Mouse (Mus musculus) embryonic facial prominence, embryonic 12.5 days (tissue): ENCODE data around the gene Palm2. TPM values are rescaled to one million over a fixed set of nuclear protein-coding genes. Genes with fewer than 3 reads are reported as not detected.

Source experiments
- ATAC-seq: fragments of 200-750 bp; cut with Nextera tagmentation; 2 replicates; pipeline ENCODE4 v1.8.0; 2017; ENCODE audit not compliant: insufficient number of reproducible peaks, insufficient read depth, low FRiP score, low TSS enrichment
- H3K27ac ChIP-seq: fragments of 300-500 bp; sonication (generic); 2 replicates; pipeline ENCODE4 v1.5.1; 2016; ENCODE audit warnings: mild to moderate bottlenecking
- H3K27me3 ChIP-seq: fragments of 300-500 bp; sonication (generic); 2 replicates; pipeline ENCODE4 v1.6.1; 2016; ENCODE audit warnings: mild to moderate bottlenecking, moderate library complexity
- H3K36me3 ChIP-seq: fragments of 300-500 bp; sonication (generic); 2 replicates; pipeline ENCODE4 v1.6.1; 2016; ENCODE audit warnings: mild to moderate bottlenecking
- H3K4me1 ChIP-seq: fragments of 300-500 bp; sonication (generic); 2 replicates; pipeline ENCODE4 v1.6.1; 2016
- H3K4me2 ChIP-seq: fragments of 300-500 bp; sonication (generic); replicated peaks from 2 replicates; pipeline ENCODE4 v1.6.1; 2016; ENCODE audit warnings: mild to moderate bottlenecking, moderate library complexity
- H3K4me3 ChIP-seq: fragments of 300-500 bp; sonication (generic); 2 replicates; pipeline ENCODE4 v1.5.1; 2016; ENCODE audit warnings: mild to moderate bottlenecking
- H3K9ac ChIP-seq: fragments of 300-500 bp; sonication (generic); 2 replicates; pipeline ENCODE4 v1.6.1; 2016; ENCODE audit warnings: mild to moderate bottlenecking, moderate library complexity
- H3K9me3 ChIP-seq: fragments of 300-500 bp; sonication (generic); 2 replicates; pipeline ENCODE4 v1.6.1; 2016; ENCODE audit warnings: mild to moderate bottlenecking, moderate library complexity
- WGBS: fragments of 180-500 bp; shearing (Covaris S2); methylation state at CpG from one replicate; pipeline ENCODE4 v1.1.7; 2016; 5-methylcytosine and 5-hydroxymethylcytosine counted together
- polyA plus RNA-seq: library from polyadenylated mRNA; unstranded; fragments of >200 nt; fragmentation: Nextera tagmentation; extraction: Ambion mirVana; gene quantifications from 2 replicates; pipeline ENCODE4 v1.2.1, GENCODE M21; 2016

The Palm2 gene
- polyA plus RNA-seq, 1 experiment from 2014 or later: 11.5 TPM

- Histone ChIP-seq H3K9ac (no peak overlapping the region), H3K36me3 (peaks cover 21% of the 10 kb centered on the region), H3K4me1 (no peaks in the 10 kb centered on the region), H3K9me3 (no peaks in the 10 kb centered on the region), H3K4me3 (no peak overlapping the region), H3K27me3 (no peaks in the 10 kb centered on the region), H3K4me2 (no peak overlapping the region), H3K27ac (no peak overlapping the region)
- 84% methylated on average over 5 of the region's 5 CpGs for WGBS
- ATAC-seq: no peak
Measured at GRCm38 (mm10) chr4:57652185-57652904, 218.3 kb downstream of the Palm2 start.

GRCm38 (mm10) chr4:57655966-57656365 lies 221.9 kb downstream of the Palm2 start:
- Histone ChIP-seq H3K4me3 (no peak overlapping the region), H3K36me3 (peaks cover 14% of the 10 kb centered on the region), H3K9ac (no peak overlapping the region), H3K27ac (no peak overlapping the region), H3K9me3 (no peaks in the 10 kb centered on the region), H3K4me1 (no peaks in the 10 kb centered on the region), H3K4me2 (no peak overlapping the region), H3K27me3 (no peaks in the 10 kb centered on the region)
- 78% methylated on average over 1 of the region's 1 CpGs for WGBS
- ATAC-seq: no peak

GRCm38 (mm10) chr4:57656388-57656787 lies 222.3 kb downstream of the Palm2 start:
- Histone ChIP-seq H3K36me3 (peaks cover 14% of the 10 kb centered on the region), H3K9me3 (no peaks in the 10 kb centered on the region), H3K27ac (no peak overlapping the region), H3K4me3 (no peak overlapping the region), H3K9ac (no peak overlapping the region), H3K4me1 (no peaks in the 10 kb centered on the region), H3K27me3 (no peaks in the 10 kb centered on the region), H3K4me2 (no peak overlapping the region)
- ATAC-seq: no peak
- 90% methylated on average over 12 of the region's 12 CpGs for WGBS

GRCm38 (mm10) chr4:57656861-57657260 lies 222.8 kb downstream of the Palm2 start:
- Histone ChIP-seq H3K4me2 (no peak overlapping the region), H3K9me3 (no peaks in the 10 kb centered on the region), H3K9ac (no peak overlapping the region), H3K27me3 (no peaks in the 10 kb centered on the region), H3K4me1 (no peaks in the 10 kb centered on the region), H3K36me3 (peaks cover 14% of the 10 kb centered on the region), H3K27ac (no peak overlapping the region), H3K4me3 (no peak overlapping the region)
- 87% methylated on average over 3 of the region's 3 CpGs for WGBS
- no peak for ATAC-seq

- 38% methylated on average over 4 of the region's 4 CpGs for WGBS
- no peak overlapping the region for H3K9ac ChIP-seq
- no peaks in the 10 kb centered on the region for H3K9me3 ChIP-seq
- H3K27ac ChIP-seq: no peak overlapping the region
- H3K4me2 ChIP-seq: no peak overlapping the region
- no peak for ATAC-seq
- peaks cover 9% of the 10 kb centered on the region; the same call in 1 of the 2 replicates for H3K36me3 ChIP-seq
- H3K27me3 ChIP-seq: no peaks in the 10 kb centered on the region
- no peaks in the 10 kb centered on the region for H3K4me1 ChIP-seq
- H3K4me3 ChIP-seq: no peak overlapping the region
Measured at GRCm38 (mm10) chr4:57660470-57660869, 226.4 kb downstream of the Palm2 start.

DNA sequence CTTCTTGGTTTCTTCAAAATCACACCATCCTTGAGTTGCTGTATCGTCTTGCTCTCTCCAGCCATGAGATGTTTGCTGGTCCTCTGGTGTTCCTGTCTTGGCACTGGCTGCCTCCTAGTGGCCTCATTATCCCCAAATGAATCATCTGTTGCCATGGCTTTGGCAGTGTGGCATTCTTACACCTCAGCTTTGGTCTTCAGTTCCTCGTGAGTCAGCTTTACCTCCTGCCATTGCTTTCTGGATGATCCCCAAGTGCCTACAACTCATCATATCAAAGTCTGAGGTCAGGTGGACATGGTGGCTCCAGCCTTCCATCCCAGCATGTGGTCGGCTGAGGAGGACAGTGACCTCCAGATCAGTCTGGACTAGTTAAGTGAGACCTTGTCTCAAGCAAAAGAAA lies 232.1 kb downstream of the Palm2 start:
- H3K27ac ChIP-seq: no peak overlapping the region
- 88% methylated on average over 3 of the region's 3 CpGs for WGBS
- no peak overlapping the region for H3K4me2 ChIP-seq
- no peak for ATAC-seq
- H3K4me3 ChIP-seq: no peak overlapping the region
- no peaks in the 10 kb centered on the region for H3K9me3 ChIP-seq
- no peaks in the 10 kb centered on the region for H3K36me3 ChIP-seq
- H3K27me3 ChIP-seq: no peaks in the 10 kb centered on the region
- no peak overlapping the region for H3K9ac ChIP-seq
- peaks cover 4% of the 10 kb centered on the region; the same call in 1 of the 2 replicates for H3K4me1 ChIP-seq

GRCm38 (mm10) chr4:57670813-57671469 lies 236.9 kb downstream of the Palm2 start:
- H3K27me3 ChIP-seq: no peaks in the 10 kb centered on the region
- peaks cover 24% of the 10 kb centered on the region for H3K4me1 ChIP-seq
- 52% methylated on average over 7 of the region's 7 CpGs for WGBS
- peak overlapping the region; percentile 47; the same call in 1 of the 2 replicates for H3K27ac ChIP-seq
- ATAC-seq: peak; percentile 35; the same call in 1 of the 2 replicates
- no peaks in the 10 kb centered on the region for H3K36me3 ChIP-seq
- no peak overlapping the region for H3K4me2 ChIP-seq
- no peak overlapping the region for H3K9ac ChIP-seq
- no peaks in the 10 kb centered on the region for H3K9me3 ChIP-seq
- H3K4me3 ChIP-seq: no peak overlapping the region

- H3K4me3 ChIP-seq: no peak overlapping the region
- no peak overlapping the region; the same call in 1 of the 2 replicates for H3K27ac ChIP-seq
- H3K36me3 ChIP-seq: no peaks in the 10 kb centered on the region
- 58% methylated on average over 4 of the region's 4 CpGs for WGBS
- no peaks in the 10 kb centered on the region for H3K9me3 ChIP-seq
- H3K4me1 ChIP-seq: peaks cover 24% of the 10 kb centered on the region
- ATAC-seq: no peak
- no peak overlapping the region for H3K4me2 ChIP-seq
- H3K9ac ChIP-seq: no peak overlapping the region
- no peaks in the 10 kb centered on the region for H3K27me3 ChIP-seq
Measured at GRCm38 (mm10) chr4:57672541-57672940, 238.5 kb downstream of the Palm2 start.

- Histone ChIP-seq H3K9ac (0 out of 2 replicates have a peak overlapping the region, but pooled peaks have one; percentile 27), H3K4me3 (0 out of 2 replicates have a peak overlapping the region, but pooled peaks have one; percentile 3), H3K36me3 (no peaks in the 10 kb centered on the region), H3K27ac (peak overlapping the region; percentile 50; the same call in 1 of the 2 replicates), H3K4me1 (peaks cover 24% of the 10 kb centered on the region), H3K4me2 (peak overlapping the region; percentile 44), H3K27me3 (no peaks in the 10 kb centered on the region), H3K9me3 (no peaks in the 10 kb centered on the region)
- WGBS: 12% methylated on average over 12 of the region's 12 CpGs
- ATAC-seq: no peak
Measured at GRCm38 (mm10) chr4:57672996-57673906, 239.2 kb downstream of the Palm2 start.

GRCm38 (mm10) chr4:57674351-57674750 lies 240.3 kb downstream of the Palm2 start:
- no peaks in the 10 kb centered on the region for H3K27me3 ChIP-seq
- no peak overlapping the region for H3K9ac ChIP-seq
- WGBS: 70% methylated on average over 7 of the region's 7 CpGs
- no peaks in the 10 kb centered on the region for H3K9me3 ChIP-seq
- H3K36me3 ChIP-seq: no peaks in the 10 kb centered on the region
- H3K4me3 ChIP-seq: no peak overlapping the region
- ATAC-seq: no peak
- H3K27ac ChIP-seq: 0 out of 2 replicates have a peak overlapping the region, but pooled peaks have one; percentile 2
- no peak overlapping the region for H3K4me2 ChIP-seq
- peaks cover 24% of the 10 kb centered on the region for H3K4me1 ChIP-seq

DNA sequence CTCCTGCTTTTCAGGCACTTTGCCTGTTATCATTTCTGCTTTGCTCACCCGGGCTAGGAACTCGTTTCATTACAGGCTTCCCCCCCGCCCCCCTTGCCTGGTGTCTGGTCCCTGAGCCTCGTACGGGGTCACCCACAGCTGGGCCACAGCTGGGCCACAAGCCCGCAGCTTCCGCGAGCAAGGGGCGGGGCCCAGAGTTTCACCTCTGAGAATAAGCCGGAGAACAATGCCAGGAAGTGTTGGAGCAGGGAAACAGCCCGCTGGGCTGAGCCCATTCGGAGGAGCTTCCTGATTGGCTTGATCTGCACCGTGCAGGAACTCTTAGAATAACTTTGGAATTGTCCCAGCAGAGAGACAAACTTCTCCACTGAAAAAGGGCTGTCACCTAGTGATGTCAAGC lies 241.3 kb downstream of the Palm2 start:
- peak; percentile 52 for ATAC-seq

More for the DNA sequence above, 241.3 kb downstream of the Palm2 start:
- Histone ChIP-seq H3K36me3 (no peaks in the 10 kb centered on the region), H3K9me3 (no peaks in the 10 kb centered on the region), H3K4me2 (peak overlapping the region; percentile 46), H3K27ac (peak overlapping the region; percentile 60; the same call in 1 of the 2 replicates), H3K27me3 (no peaks in the 10 kb centered on the region), H3K4me3 (0 out of 2 replicates have a peak overlapping the region, but pooled peaks have one; percentile 4), H3K4me1 (peaks cover 24% of the 10 kb centered on the region), H3K9ac (peak overlapping the region; percentile 40; the same call in 1 of the 2 replicates)
- WGBS: 3% methylated on average over 13 of the region's 13 CpGs
